ENCODE assay signal across 9 mouse cellular contexts in genomic region chr3:32398623-32399022, GRCm38 (mm10). TPM values are rescaled to one million over a fixed set of nuclear protein-coding genes. Genes with fewer than 3 reads are reported as not detected.
A peak's percentile ranks its signal among the peaks of the same experiment; 100 is the strongest.
DNase-seq lines count a peak whose midpoint lies in the region; ATAC-seq and TF ChIP-seq lines count a peak whose summit lies in the region.
"Had no signal": no experiment of that assay in that cellular context is flagged by ENCODE, and none has a peak within 500 bp of the region (broad histone marks: within the 10 kb centered on the region; RNA-seq: fewer than 3 reads in every experiment).

No protein-coding gene starts in this region.

- peaks cover 40% of the 10 kb centered on the region for H3K4me1 ChIP-seq in heart, embryonic 10.5 days
- H3K4me1 ChIP-seq in liver, embryonic 14.5 days (replicated peaks; ENCODE audit: control insufficient read depth in 2 of 2, insufficient read depth in 2 of 2, low read length in 1 of 2), result peaks cover 6 to 24% of the 10 kb centered on the region in 2 experiments

- H3K4me2 ChIP-seq in liver, embryonic 14.5 days (ENCODE audit: low read depth), result peak overlapping the region; percentile 79

- H3K9ac ChIP-seq in liver, embryonic 14.5 days (replicated peaks), result no peak overlapping the region; the same call in 1 of the 2 replicates

- H3K9me3 ChIP-seq in heart, embryonic 10.5 days, result no peaks in the 10 kb centered on the region
- H3K9me3 ChIP-seq in liver, embryonic 14.5 days (ENCODE audit: control insufficient read depth, low read length), result no peaks in the 10 kb centered on the region

- no peaks in the 10 kb centered on the region for H3K27me3 ChIP-seq in heart, embryonic 10.5 days (ENCODE audit: insufficient read depth, poor library complexity, severe bottlenecking)
- H3K27me3 ChIP-seq in liver, embryonic 14.5 days (ENCODE audit: control insufficient read depth, insufficient read depth, low read length), result no peaks in the 10 kb centered on the region

- no peak for ATAC-seq in liver, embryonic 14.5 days (ENCODE audit: insufficient read depth)
- ATAC-seq in CD4-positive, CD25-positive, alpha-beta regulatory T cell, adult 4 months, result no peak

- peak overlapping the region; percentile 90; the same call in 1 of the 2 replicates for H3K4me3 ChIP-seq in heart, embryonic 10.5 days
- peak overlapping the region in 1 of 2 experiments; percentile 73; a peak in 3 of 4 replicates for H3K4me3 ChIP-seq in liver, embryonic 14.5 days (ENCODE audit: insufficient read depth in 1 of 2, low read depth in 2 of 2, low read length in 2 of 2)

- 22% methylated on average over 4 of the region's 4 CpGs for WGBS in heart, embryonic 10.5 days
- 32% methylated on average over 4 of the region's 4 CpGs for WGBS in liver, embryonic 14.5 days (ENCODE audit: insufficient replicate concordance)

- no peak for DNase-seq in heart, embryonic 10.5 days (ENCODE audit: low spot score)
- DNase-seq in heart, postnatal 4 days, result no peak
- peak; percentile 16 for DNase-seq in retina, postnatal 1 day
- no peak for DNase-seq in retina, embryonic 14.5 days (ENCODE audit: low spot score)
- no peak for DNase-seq in liver, embryonic 14.5 days (ENCODE audit: low read depth in 3 of 3, low spot score in 3 of 3)
- peak; percentile 28 for DNase-seq in yolk sac, embryonic 10.5 days (ENCODE audit: low spot score)
- DNase-seq in layer of hippocampus, postnatal 14 days (ENCODE audit: low spot score in 2 of 2), result no peak
- DNase-seq: right cerebral cortex, adult 18-20 months had no signal

- TF ChIP-seq EP300 in liver, embryonic 14.5 days (IDR thresholded peaks at IDR 0.05; ENCODE audit: low read depth), result no peak

- TF ChIP-seq CTCF in liver, embryonic 14.5 days (IDR thresholded peaks at IDR 0.05; ENCODE audit: low read depth), result no peak

- H3K36me3 ChIP-seq in heart, embryonic 10.5 days, result no peaks in the 10 kb centered on the region
- no peaks in the 10 kb centered on the region for H3K36me3 ChIP-seq in liver, embryonic 14.5 days (replicated peaks; ENCODE audit: control insufficient read depth, insufficient read depth, low read depth)

- H3K27ac ChIP-seq in heart, embryonic 10.5 days, result no peak overlapping the region
- no peak overlapping the region for H3K27ac ChIP-seq in liver, embryonic 14.5 days

RNA-seq across cellular contexts. Expression of gene Pik3ca, which starts 1.2 kb away (rescaled TPM):
- polyA plus RNA-seq in heart, embryonic 10.5 days (2016; fragmentation: Nextera tagmentation; extraction: Ambion mirVana), result 4.7 and 6.1 TPM in 2 replicates
- total RNA-seq in heart, postnatal 4 days (2021), result 10 to 100 TPM; 42.0 to 44.3 TPM
- polyA plus RNA-seq in liver, embryonic 14.5 days (2012; rRNA removed), result 3.2 and 4.2 TPM in 2 replicates
- 3.5 and 6.1 TPM in 2 replicates for polyA plus RNA-seq in liver, embryonic 14.5 days (2014; fragmentation: Nextera tagmentation; extraction: Ambion mirVana)
- polyA plus RNA-seq in CD4-positive, CD25-positive, alpha-beta regulatory T cell, adult 4 months (2017; shearing (Covaris generic)), result 10 to 100 TPM; 14.1 to 23.2 TPM
- 10 to 100 TPM; 47.7 to 54.5 TPM for total RNA-seq in layer of hippocampus, postnatal 14 days (2021)

RNA-seq across cellular contexts. Expression of gene Zmat3, which starts 32.8 kb away (rescaled TPM):
- polyA plus RNA-seq in heart, embryonic 10.5 days (2016; fragmentation: Nextera tagmentation; extraction: Ambion mirVana), result 4.6 and 5.3 TPM in 2 replicates
- 10 to 100 TPM; 13.8 to 14.1 TPM for total RNA-seq in heart, postnatal 4 days (2021)
- polyA plus RNA-seq in liver, embryonic 14.5 days (2012; rRNA removed), result 0.62 and 0.74 TPM in 2 replicates
- polyA plus RNA-seq in liver, embryonic 14.5 days (2014; fragmentation: Nextera tagmentation; extraction: Ambion mirVana), result 0.42 and 0.43 TPM in 2 replicates
- polyA plus RNA-seq in CD4-positive, CD25-positive, alpha-beta regulatory T cell, adult 4 months (2017; shearing (Covaris generic)), result 1 to 10 TPM; 4.4 to 4.7 TPM
- total RNA-seq in layer of hippocampus, postnatal 14 days (2021), result 10 to 100 TPM; 83.6 TPM

Comparison
In these comparisons a context has a peak if more than half of its experiments do, and no peak if none do; other contexts are left out.
1. DNase-seq: peak in retina, postnatal 1 day (single experiment) and yolk sac, embryonic 10.5 days (single experiment); none in heart, embryonic 10.5 days (single experiment), heart, postnatal 4 days (single experiment), retina, embryonic 14.5 days (single experiment), liver, embryonic 14.5 days (0 of 3) and layer of hippocampus, postnatal 14 days (0 of 2).